Mouse (Mus musculus) heart, postnatal 14 days (tissue): ENCODE data around the gene Nox3. TPM values are rescaled to one million over a fixed set of nuclear protein-coding genes. Genes with fewer than 3 reads are reported as not detected.

Experiments used
- DNase-seq, 2 experiments: peaks; one replicate each; pipeline ENCODE4 v3.0.0; 2021 to 2022
- intact Hi-C: fragments of 180-260 bp; cut with DNase I; formaldehyde crosslinking; loops from one replicate; pipeline ENCODE4 v1.15.1; 2025
- total RNA-seq, 2 experiments: library from RNA; stranded (reverse); gene quantifications; 2 replicates each; pipeline ENCODE4 v1.2.3; 2021

The Nox3 gene
- total RNA-seq, 2 experiments from 2014 or later, result not detected

DNA sequence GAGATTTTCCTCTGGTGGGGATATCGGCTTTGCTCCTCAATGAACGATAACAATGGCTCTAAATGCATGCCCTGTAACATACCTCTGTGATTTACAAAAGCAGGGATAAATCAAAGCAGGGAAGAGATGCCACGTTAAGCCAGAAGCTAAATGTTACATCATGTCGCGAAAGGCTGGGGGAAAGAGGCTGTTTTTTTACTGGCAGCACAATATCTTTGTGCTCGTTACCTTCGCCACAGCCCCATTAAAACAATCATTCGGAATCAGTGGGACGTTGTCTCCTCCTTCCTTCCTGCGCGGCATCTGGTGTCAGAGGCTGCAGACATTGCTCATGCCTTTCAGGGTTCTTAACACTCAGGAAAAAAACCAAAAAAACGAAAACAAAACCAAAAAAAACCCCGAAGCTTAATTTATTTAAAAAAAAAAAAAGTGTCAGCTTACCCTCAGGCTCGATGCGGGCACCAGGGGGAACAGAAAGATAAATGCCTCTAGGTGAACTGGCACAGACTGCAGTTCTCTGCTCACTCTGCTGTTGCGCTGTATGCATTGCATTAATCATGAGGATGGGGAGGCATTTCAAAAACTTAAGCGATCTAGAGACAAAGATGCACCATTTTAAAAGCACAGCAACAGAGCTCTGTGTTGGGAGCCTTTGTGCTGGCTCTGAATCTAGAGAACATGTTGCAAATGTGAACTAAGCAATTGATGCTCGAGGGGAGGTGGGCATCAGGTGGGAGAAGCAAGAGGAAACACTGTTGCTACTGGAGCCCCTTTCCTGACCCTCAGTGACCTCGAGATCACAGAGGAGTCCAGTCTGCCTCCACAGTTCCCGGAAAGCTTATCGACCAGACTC, 84.9 kb downstream of the Nox3 start:
- intact Hi-C loops, result no loop called here
- DNase-seq, result no peak

DNA sequence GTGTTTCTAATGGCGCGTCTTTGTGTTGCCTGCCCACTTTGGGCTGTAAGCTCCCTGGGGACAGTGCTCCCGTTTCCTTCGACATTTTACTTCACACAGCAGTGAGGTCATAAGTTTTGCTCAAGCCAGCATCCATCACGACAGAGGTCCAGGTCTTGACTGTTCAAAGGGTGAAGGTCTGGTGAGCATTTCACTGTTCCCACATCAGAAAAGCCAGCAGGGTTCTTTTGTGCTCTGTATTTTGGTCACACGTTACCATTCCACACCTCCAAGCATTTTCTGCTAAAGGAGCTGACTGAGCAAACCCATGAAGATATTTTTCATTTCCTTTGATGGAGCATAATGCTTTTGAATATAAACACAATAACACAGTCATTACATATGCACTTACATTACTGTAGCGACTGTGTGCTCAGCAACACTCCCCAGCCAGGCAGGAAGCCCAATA, 85.7 kb downstream of the Nox3 start:
- intact Hi-C loops, result no loop called here
- DNase-seq, result no peak

DNA sequence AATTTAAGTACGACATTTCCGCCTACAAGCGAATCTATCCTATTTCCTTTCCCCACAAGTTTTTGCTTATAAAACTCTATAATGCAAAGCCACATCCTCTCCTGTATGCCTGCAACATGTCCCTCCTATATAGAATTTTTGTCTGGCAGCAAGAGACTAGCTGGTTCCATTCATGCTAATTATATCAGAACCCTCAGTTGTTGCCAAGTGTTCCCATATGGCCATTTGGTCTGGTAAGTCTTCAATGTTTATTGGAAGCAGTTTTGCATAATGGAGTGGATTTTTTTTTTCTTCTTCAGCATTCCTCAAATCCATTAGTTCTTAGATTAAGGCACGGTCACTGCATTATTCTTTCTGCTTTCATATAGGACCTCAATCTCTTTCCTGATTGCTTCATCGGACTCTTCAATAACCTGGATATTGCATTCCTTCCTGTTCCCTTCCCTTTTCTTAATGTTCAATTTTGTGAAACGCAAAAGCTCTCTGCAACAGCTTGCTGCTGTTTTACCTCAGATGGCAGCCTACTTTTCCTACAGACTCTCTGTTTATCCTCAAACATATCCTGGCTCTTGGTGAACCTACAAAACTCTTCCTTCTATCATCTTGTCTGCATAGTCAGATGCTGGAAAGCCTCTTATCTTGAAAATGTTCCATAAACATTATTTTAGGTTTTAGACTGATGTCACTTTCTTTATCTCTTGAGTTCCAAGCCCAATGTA, 92.9 kb downstream of the Nox3 start:
- intact Hi-C loops, result no loop called here
- no peak for DNase-seq

DNA sequence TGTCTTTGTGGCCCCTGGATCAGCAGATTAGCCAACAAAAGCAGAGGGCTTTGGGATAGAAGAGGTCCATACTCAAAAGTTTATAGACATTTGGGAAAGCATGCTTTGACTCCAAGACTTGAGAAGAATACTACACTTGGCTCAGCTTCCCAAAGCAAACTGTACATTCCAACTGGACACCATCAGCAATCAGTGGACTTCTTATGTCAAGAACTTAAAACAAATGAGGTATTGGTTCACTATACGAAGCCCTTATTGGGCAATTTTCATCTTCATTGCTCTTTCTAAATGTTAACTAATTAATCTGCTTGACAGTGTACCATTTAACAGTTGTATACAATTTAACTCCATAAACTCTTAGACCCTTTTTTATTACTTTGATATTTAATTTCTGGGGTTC, 97.7 kb downstream of the Nox3 start:
- intact Hi-C loops, result no loop called here
- DNase-seq, result no peak

DNA sequence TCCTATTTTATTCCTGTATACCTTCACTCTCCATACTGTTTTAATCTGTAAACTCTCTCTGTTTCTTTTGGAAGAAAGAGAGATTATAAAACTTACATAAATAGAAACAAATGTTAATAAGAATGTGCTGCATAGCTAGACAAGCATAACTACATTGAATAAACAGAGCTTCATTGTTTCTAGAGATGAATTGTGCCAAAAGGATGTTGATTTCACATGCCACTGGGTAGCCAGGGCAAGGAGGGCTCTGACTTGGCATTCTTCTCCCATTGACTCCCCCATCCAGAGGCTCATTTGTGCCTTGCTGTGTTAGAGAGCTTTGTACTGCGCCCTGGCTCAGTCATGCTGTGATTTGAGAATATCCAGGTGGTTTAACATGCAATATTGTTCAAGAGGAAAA, 98.2 kb downstream of the Nox3 start:
- intact Hi-C loops, result no loop called here
- no peak for DNase-seq

DNA sequence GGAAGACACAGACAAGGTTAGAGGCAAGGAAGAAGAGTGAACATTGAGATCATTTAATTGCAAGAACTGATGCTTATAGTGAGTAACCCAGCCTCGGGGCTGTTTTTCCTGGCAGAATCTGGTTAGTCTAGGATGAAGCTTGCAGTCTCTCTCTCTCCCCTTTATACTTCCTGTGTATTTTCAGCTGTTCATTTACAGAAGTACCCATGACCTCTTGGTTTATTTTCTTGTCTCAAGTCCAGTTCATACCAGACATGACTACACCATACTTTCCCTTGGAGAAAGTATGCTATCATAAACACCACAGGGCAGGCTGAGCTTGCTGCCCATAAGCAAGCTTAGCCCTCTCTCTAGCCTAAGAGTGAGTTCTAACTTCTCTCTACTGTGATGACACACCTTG, 98.9 kb downstream of the Nox3 start:
- intact Hi-C loops, result no loop called here
- DNase-seq, result no peak

Other genes starting within 250 kb of the Nox3 start
- not detected for gene Cldn20, start 163.7 kb downstream of the Nox3 start, total RNA-seq
- 1 to 10 TPM; 7.3 to 8.3 TPM for gene Tfb1m, start 138.5 kb downstream of the Nox3 start, total RNA-seq